Mouse (Mus musculus) hindbrain, embryonic 13.5 days (tissue): ENCODE measurements at regions not wholly inside any gene's neighbourhood (a gene's known extent, or its start where the extent isn't known, plus 50 kb on each side); places are given as distances from the start of the nearest gene placed in this dataset.
"Not testable (repeated sequence)": the region's sequence is repeated elsewhere in the genome, so short reads cannot be mapped to it uniquely, and the experiment has no call there.

Source experiments
- ATAC-seq: fragments of 200-750 bp; cut with Nextera tagmentation; 2 replicates; pipeline ENCODE4 v1.8.0; 2017; ENCODE audit warnings: moderate TSS enrichment; ENCODE audit not compliant: low FRiP score
- H3K27ac ChIP-seq: fragments of 300-500 bp; sonication (generic); 2 replicates; pipeline ENCODE4 v1.5.1; 2015; ENCODE audit warnings: inconsistent platforms, mild to moderate bottlenecking, moderate library complexity
- H3K27me3 ChIP-seq: fragments of 300-500 bp; sonication (generic); 2 replicates; pipeline ENCODE4 v1.6.1; 2015; ENCODE audit warnings: mild to moderate bottlenecking, inconsistent platforms
- H3K36me3 ChIP-seq: fragments of 300-500 bp; sonication (generic); 2 replicates; pipeline ENCODE4 v1.6.1; 2015; ENCODE audit warnings: mild to moderate bottlenecking, inconsistent platforms
- H3K4me1 ChIP-seq: fragments of 300-500 bp; sonication (generic); replicated peaks from 2 replicates; pipeline ENCODE4 v1.6.1; 2015; ENCODE audit warnings: inconsistent platforms
- H3K4me2 ChIP-seq: fragments of 300-500 bp; sonication (generic); 2 replicates; pipeline ENCODE4 v1.6.1; 2015; ENCODE audit warnings: inconsistent platforms, mild to moderate bottlenecking, moderate library complexity
- H3K4me3 ChIP-seq: fragments of 300-500 bp; sonication (generic); 2 replicates; pipeline ENCODE4 v1.5.1; 2015; ENCODE audit warnings: mild to moderate bottlenecking, inconsistent platforms
- H3K9ac ChIP-seq: fragments of 300-500 bp; sonication (generic); 2 replicates; pipeline ENCODE4 v1.6.1; 2015; ENCODE audit warnings: mild to moderate bottlenecking, inconsistent platforms
- H3K9me3 ChIP-seq: fragments of 300-500 bp; sonication (generic); 2 replicates; pipeline ENCODE4 v1.6.1; 2016; ENCODE audit warnings: inconsistent platforms
- WGBS: fragments of 180-500 bp; shearing (Covaris S2); methylation state at CpG from one replicate; pipeline ENCODE4 v1.1.7; 2015; 5-methylcytosine and 5-hydroxymethylcytosine counted together

GRCm38 (mm10) chr6:73576708-73577107, 107.2 kb upstream of the 4931417E11Rik start:
- no peak for ATAC-seq
- Histone ChIP-seq H3K4me1 (no peaks in the 10 kb centered on the region), H3K9ac (no peak overlapping the region), H3K4me2 (no peak overlapping the region), H3K27ac (no peak overlapping the region), H3K4me3 (no peak overlapping the region), H3K9me3 (no peaks in the 10 kb centered on the region), H3K27me3 (no peaks in the 10 kb centered on the region), H3K36me3 (no peaks in the 10 kb centered on the region)
- 89% methylated on average over 2 of the region's 2 CpGs for WGBS

- H3K36me3 ChIP-seq, result no peaks in the 10 kb centered on the region
- no peaks in the 10 kb centered on the region for H3K9me3 ChIP-seq
- H3K4me3 ChIP-seq, result no peak overlapping the region
- H3K27me3 ChIP-seq, result no peaks in the 10 kb centered on the region
- WGBS, result 83% methylated on average over 2 of the region's 2 CpGs
- H3K4me2 ChIP-seq, result no peak overlapping the region
- H3K9ac ChIP-seq, result no peak overlapping the region
- H3K27ac ChIP-seq, result no peak overlapping the region
- no peaks in the 10 kb centered on the region for H3K4me1 ChIP-seq
- ATAC-seq, result no peak
Observed at GRCm38 (mm10) chr6:73560000-73560399, 90.5 kb upstream of the 4931417E11Rik start.

- H3K4me2 ChIP-seq, result no peak overlapping the region
- 80% methylated on average over 1 of the region's 1 CpGs for WGBS
Observed at GRCm38 (mm10) chr6:73530559-73530958, 61.1 kb upstream of the 4931417E11Rik start.

GRCm38 (mm10) chr6:73530098-73530497, 60.6 kb upstream of the 4931417E11Rik start:
- Histone ChIP-seq H3K4me2 (no peak overlapping the region), H3K9me3 (no peaks in the 10 kb centered on the region), H3K4me3 (no peak overlapping the region), H3K27me3 (no peaks in the 10 kb centered on the region), H3K27ac (no peak overlapping the region), H3K9ac (no peak overlapping the region), H3K4me1 (0 out of 2 replicates have a peak, but pooled peaks cover 5% of the 10 kb centered on the region), H3K36me3 (no peaks in the 10 kb centered on the region)
- 89% methylated on average over 1 of the region's 1 CpGs for WGBS
- ATAC-seq, result no peak

More at GRCm38 (mm10) chr6:73530559-73530958, 61.1 kb upstream of the 4931417E11Rik start:
- Histone ChIP-seq H3K36me3 (no peaks in the 10 kb centered on the region), H3K27ac (no peak overlapping the region), H3K9me3 (no peaks in the 10 kb centered on the region), H3K27me3 (no peaks in the 10 kb centered on the region), H3K9ac (no peak overlapping the region), H3K4me3 (no peak overlapping the region), H3K4me1 (0 out of 2 replicates have a peak, but pooled peaks cover 5% of the 10 kb centered on the region)
- ATAC-seq, result no peak

GRCm38 (mm10) chr6:73523658-73524057, 54.2 kb upstream of the 4931417E11Rik start:
- Histone ChIP-seq H3K9ac (no peak overlapping the region), H3K27ac (no peak overlapping the region), H3K4me1 (no peaks in the 10 kb centered on the region), H3K4me2 (no peak overlapping the region), H3K4me3 (no peak overlapping the region), H3K9me3 (no peaks in the 10 kb centered on the region), H3K27me3 (no peaks in the 10 kb centered on the region), H3K36me3 (no peaks in the 10 kb centered on the region)
- 69% methylated on average over 9 of the region's 9 CpGs for WGBS
- ATAC-seq, result no peak

- not testable (repeated sequence) for H3K9me3 ChIP-seq, ATAC-seq, H3K4me3 ChIP-seq, H3K4me1 ChIP-seq, H3K27me3 ChIP-seq, H3K36me3 ChIP-seq, H3K27ac ChIP-seq, H3K4me2 ChIP-seq, H3K9ac ChIP-seq
- 84% methylated on average over 4 of the region's 4 CpGs for WGBS
Observed at GRCm38 (mm10) chr6:73519894-73520293, 50.4 kb upstream of the 4931417E11Rik start.
